Mouse (Mus musculus): ENCODE measurements around the gene Tasp1.
"Not testable (repeated sequence)": the region's sequence is repeated elsewhere in the genome, so short reads cannot be mapped to it uniquely, and the experiment has no call there.

Gene Tasp1

DNA sequence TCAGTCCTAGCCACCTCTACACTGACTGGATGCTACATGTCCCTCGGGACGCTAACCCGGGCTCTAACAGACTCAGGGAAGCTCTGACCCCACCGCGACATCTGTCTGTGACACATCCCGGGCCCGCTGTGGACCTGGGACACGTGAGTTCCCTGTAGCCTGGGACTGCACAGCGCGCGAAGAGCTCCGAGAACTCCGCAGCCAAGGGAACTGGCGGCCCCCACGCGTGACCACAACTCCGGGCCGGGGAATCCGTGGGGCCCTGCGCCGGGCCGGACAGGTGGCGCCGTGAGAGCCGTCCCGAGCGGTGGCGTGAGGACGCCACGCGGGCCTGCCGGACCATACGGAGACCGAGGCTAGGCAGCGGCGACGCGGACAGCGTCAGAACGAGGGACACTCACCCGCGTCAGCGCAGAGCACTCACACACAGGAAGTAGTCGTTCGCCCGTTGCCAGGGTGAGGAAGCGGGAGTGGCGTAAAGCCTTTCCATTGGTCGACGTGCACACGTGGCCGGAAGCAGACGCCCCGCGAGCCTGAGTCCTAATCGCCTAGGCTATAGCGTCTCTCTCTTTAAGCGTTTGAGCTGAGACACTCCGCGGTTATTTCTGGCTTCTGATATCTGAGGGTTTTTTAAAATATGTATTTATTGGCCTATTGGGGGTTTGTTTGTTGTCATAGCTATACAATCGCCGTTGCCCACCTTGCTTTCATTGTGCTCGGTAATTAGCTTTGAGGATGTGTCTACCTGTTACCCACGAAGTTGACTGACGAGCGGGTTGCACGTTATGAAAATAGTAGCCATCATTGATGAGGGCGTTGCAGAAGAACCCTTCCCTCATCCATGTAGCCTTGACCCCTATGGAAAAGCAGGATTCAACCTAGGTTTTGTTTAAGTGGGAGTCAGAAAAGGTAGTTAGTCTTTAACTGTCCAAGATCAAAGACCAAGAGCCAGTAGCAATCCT is at the start of gene Tasp1:
Gene Tasp1 (minus strand): TSS at position 453 of the 962 bp plus-strand sequence.
- peak; percentile 91 for DNase-seq (ENCODE audit: low spot score)

DNA sequence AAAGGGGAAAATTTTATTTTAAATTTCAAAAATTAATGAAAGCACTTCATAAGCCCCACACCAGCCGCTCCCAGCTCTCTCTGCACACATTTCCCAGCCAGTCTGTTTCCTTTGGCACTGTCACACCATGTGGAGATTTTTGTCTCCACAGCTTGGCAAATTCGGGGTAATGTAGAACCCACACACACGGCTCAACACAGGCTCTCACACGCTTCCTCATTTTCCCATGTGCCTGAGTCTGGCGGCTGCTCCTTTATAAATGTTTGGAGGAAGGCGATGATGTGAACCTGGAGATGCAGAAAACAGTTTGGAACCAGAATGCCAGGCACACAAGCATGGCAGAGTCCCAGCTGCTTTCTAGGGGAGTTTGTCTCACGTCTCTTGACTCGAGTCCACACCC is 47.2 kb upstream of the Tasp1 start:
- no peak for DNase-seq (ENCODE audit: low spot score)

DNA sequence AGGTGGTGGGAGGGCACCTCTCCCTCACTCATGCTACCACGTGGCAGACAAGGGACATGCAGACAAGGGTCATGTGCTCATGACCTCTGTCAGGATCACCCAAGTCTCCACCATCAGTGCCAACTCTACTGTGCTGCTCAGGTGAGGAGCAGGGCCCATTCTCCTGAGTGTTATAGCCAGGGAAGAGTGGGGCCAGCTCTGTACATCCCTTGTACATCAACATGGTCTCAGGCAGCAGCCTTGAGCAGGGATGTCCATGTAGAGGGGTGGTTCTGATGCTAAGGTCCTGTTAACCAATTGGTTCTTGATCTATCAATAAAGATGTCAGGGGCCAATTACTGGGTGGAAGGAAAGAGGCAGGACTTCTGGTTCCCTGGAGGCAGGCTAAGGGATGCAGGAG is 42.3 kb upstream of the Tasp1 start:
- no peak for DNase-seq (ENCODE audit: low spot score)

DNA sequence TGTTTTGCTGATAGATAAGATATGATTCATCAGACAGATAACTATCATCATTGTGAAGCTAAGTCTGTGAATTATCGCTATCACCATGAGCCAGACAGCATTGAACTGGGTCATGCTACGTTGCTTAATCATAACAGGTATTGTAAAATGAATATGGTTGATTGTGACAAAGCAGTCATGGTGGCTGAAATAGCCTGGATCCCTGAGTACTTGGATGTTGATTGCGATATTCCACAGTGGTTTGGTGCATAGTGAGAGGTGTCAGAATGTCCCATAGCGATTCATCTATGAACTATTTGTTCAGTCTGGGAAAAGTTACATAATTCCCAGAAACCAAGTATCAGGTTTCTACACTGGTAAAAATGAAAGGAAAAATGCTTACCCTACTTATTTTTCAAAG is 41.0 kb upstream of the Tasp1 start:
- no peak for DNase-seq (ENCODE audit: low spot score)

DNA sequence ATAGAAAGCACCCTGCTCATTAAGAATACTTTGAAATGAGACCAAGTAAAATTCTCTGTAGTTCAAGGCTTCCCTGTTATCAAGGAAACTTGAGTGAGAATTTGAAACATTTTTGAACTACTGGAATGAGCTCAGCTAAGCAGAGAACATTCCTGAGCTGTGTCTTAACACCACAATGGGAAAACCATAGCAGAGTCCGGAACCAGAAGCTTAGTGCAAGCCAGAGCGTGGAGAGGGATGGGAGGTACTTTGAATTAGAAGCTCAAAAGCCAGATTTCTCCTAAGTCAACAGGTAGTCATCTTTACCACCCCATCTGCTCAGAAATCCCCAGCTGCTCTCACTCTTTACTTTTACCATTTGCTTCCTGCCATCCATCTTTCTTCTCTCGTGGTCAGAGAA is 38.3 kb upstream of the Tasp1 start:
- no peak for DNase-seq (ENCODE audit: low spot score)

DNA sequence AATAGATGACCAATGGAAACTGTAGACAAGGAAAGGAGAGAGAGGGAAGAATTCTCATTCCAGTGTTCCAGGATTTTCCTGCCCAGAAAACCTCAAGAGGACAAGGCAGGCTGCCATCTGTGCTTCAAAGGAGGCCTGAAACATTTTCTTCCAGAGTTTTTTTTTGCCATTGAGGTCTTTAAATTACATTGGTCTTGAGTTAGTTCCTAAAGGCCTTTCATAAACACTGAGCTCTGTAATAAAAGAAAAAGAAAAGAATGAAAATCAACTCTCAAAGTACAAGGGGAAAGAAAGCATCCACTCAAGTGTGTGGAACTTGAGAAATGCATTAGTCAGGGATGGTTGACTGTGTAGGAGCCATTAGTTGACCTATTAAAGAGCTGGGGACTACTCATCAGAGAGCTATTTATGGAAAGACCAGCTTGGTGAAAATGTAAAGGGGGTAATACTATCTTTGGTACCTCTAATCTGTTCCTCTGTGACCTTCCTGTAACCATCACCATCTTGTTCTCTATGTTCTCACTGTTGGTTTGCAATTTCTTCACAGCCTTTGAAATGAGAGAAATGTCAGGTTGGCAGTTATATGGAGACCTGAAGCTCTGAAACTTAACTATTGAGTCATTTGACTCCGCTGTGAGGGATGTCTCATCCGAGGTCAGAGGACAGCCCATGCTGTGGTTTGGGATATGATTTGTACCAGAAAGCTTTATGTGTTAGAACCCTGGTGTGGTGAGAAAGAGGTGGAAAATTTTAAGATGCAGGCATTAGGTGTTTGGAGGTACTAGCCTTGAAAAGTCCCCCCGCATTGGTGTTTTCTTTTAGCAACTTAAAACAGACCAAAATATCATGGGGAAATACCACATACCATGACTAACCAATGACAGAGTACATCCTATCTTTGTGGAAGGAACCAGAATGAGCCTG is 34.2 kb upstream of the Tasp1 start:
- DNase-seq (ENCODE audit: low spot score) = no peak

DNA sequence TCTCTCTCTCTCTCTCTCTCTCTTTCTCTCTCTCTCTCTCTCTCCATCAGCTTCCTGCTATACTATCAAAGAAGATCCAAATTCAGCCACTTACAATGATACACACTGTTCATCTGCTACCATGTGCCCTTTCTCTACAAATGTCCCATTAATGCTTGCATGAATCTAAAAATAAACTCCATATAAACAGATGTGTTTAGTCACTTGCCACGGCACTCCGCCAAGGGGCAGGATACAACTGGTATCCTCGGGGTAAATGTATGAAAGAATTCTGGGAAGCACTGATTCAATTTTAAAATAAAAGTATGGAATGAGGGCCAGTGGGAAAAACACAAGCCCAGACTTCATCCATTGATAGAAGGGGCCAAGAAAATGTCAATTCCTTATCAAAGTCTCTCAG is 33.4 kb upstream of the Tasp1 start:
- DNase-seq (ENCODE audit: low spot score) = no peak

DNA sequence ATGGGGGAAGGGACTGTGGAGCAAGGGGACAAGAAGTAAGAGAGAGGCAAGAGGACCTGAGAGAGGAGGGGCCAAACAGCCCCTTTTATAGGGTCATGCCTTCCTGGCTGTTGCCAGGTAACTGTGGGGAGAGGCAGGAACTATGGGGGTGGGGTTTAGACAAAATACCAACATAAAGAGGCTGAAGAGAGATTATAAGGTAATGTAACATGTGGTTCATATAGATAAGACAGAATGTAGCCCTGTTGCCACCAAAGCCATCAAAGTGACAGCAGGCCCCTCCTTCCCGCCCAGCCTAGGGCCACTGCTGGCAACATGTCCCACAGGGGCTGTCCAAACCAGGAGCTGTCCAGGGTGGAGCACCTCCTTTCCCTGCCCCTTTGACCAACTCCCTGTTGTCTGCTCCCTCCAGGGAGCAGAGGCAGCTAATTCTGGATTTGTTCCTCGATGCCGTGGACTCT is 30.6 kb upstream of the Tasp1 start:
- peak; percentile 85 for DNase-seq (ENCODE audit: low spot score)

DNA sequence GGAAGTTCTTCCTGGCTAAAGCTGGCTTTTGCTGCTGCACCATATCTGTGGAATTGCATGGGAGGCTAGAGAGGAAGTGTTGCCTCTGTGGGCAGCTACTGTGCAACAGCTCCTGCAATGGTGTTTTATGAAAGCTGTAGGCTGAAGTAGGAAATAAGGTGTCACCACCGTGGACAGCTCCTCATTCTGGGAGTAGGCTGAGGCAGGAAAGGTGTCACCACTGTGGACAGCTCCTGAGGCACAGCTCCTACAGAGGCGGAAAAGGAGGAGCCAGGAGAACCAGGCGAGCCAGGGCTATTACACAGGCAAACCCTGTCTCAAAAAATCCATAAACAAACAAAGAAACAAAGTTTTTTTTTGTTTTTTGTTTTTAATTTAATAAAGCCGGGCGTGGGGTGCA is 29.4 kb upstream of the Tasp1 start:
- DNase-seq (ENCODE audit: low spot score) = no peak

DNA sequence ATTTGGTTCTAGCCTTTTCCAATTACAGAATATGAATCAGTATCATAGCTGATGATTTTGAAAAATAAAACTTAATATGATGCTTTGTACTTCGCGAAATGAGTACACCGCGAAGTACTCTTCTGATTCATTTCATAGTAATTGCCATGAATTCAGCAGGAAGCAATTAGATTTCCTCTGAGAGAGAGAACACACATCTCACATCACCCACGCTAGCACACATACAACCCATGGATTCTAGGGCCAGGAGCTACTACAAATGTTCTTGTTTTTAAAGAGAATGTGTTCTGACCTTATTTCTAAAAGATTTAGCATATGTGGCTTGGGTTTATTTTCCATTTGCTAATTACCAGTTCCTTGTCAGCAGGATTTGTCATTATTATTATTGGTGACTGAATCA is 26.8 kb upstream of the Tasp1 start:
- DNase-seq (ENCODE audit: low spot score) = no peak

DNA sequence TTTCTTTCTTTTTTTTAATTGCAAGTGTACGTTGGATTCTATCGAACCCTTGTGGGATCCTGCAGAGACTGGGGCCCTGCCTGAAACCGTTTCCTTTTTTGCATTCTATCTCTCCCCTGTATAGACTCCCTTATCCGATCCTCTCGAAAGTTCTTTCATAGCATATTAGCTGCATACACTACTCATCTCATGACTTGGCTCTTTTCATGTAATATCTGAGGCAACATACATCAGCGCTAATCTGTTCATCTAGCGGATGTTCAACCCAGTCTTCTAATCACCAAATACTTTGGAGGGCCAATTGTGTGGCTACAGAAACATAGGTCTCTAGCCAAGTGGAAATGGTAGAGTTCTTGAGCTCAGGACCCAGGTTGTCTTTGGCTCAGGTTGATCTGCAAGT is 17.6 kb upstream of the Tasp1 start:
- DNase-seq (ENCODE audit: low spot score) = no peak

DNA sequence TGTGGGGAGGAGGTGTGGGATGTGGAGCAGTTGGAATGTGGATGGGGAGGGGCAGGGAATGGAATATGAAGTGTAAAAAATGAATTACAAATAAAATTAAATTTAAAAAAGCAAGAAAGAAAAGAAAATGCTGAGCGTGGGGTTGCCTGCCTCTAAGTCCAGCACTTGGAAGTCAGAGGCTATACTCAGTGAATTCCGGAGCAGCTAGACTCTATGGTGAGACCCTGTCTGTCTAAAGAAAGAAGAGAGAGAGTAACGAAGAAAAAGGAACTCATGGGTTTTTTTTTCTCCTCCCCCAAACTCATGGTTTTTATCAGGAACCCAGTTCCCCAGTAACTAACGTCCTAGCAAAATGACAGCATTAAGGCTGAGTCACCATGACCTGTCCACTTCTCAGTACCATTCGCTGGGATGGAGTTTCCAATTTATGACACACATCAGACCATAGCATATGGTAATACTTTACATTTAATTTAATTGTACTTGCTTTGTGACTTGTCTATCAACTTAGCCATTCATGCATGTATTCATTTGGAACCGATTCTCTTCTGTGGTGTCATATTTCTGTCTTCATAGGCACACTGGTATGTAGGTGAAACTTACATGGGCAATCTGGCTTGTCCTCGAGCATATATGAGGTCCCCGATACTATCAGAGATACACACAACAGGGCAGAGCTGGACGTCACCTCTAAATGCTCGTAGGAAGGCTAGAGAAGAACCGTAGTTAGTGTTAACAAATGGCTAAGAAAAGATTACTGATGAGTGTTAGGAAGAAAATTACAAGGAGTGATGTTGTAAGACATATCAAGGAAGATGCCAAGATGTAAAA is 14.4 kb upstream of the Tasp1 start:
- no peak for DNase-seq (ENCODE audit: low spot score)

DNA sequence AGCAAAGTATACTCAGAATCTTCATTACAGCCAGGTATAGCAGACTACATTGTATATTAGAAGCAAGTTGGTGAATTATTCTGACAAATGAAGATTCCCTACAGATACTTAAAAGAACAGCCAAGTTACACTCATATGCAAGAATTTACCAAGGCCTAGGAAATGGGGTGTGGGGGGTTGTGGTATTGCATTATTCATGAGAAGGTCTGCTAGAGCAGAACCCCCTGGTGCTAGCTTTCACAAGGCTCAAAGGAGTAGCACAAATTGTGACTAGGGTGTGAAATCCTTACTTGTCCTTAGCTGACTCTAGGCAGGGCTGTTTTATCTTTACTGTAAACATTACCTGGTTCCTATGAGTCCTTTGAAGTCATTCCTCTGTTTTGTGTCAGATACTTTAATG is 12.7 kb upstream of the Tasp1 start:
- DNase-seq (ENCODE audit: low spot score) = not testable (repeated sequence)

DNA sequence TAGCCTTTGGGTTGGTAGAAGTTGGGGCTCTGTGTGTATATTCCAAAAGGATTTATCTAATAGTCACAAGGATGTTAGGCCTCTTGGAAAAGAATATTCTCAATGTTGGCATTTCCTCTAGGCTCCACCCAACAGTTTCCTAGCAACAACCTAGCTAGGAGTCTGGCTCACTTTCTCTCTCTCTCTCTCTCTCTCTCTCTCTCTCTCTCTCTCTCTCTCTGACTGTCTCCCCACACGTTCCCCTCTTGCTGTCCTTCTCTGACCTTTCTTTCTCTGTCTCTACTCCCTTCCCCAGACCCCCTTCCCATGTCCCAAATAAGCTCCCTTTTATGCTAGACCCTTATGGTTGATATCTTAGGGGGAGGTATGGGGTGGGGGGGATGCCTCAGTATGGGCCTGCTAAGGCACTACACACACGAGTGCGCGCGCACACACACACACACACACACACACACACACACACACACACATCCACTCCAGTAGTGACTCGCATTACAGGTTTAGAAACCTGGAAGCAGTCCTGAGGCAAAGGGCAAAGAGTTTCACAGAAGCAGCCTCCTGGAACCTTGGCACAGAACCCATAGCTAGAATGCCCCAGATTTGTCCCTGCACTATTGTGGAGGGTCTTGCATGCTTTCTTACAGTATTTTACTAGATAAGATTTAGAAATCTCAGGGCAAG is 12.1 kb upstream of the Tasp1 start:
- no peak for DNase-seq (ENCODE audit: low spot score)

DNA sequence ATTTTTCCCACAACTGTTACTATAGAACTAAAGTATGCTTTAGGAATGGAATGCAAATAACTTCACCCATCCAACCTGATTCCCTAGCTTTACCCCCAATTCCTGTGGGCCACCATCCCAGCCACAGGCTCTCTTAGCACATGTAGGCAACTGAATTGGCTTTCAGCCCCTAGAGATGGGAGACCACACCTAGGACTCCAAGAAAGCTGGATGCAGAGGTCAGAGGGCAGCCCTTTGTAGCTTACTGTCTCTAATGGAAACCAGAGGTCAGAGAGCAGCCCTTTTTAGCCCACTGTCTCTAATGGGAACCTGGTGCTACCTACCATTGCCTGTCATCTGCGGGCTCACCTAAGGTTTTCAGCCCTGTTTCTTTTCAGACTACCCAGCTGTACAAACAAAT is 10.9 kb upstream of the Tasp1 start:
- no peak for DNase-seq (ENCODE audit: low spot score)

DNA sequence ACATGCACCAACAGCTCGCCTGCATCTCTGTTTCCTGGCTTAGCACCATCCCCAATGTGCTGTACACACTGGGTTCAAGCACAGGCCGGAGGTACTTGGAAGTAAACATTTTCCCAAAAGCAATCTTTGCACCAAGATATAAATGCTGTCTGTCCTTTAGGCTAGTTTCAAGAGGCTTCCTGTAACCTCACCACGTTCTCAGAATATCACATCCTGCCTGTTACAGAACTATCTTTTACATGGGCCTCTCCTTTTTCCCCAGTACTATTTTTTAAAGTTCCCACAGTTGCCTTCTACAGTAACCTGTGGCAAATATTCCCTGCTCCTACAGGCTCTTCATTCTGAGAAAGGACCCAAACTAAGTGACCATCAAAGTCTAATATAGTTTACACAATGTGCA is 8.5 kb upstream of the Tasp1 start:
- DNase-seq (ENCODE audit: low spot score) = no peak

DNA sequence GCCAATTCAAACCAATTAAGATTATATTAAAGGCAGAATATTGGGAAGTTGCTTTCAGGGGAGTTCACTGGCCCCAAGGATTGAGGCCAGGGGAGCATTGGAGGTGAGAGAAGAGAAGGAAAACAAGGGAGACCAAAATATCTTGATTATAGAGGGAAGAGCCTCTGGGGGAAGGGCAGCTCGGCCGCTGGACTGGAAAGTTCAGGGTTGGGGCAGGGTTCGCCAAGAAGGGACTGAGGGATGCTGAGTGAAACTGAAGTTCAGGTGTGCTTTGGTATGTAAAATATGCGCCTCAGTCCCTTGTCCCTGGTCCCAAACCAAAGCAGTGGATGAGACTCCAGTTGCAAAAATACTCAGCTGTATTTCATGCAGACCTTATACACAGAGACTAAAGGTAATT is 911 bp upstream of the Tasp1 start:
- no peak for DNase-seq (ENCODE audit: low spot score)

DNA sequence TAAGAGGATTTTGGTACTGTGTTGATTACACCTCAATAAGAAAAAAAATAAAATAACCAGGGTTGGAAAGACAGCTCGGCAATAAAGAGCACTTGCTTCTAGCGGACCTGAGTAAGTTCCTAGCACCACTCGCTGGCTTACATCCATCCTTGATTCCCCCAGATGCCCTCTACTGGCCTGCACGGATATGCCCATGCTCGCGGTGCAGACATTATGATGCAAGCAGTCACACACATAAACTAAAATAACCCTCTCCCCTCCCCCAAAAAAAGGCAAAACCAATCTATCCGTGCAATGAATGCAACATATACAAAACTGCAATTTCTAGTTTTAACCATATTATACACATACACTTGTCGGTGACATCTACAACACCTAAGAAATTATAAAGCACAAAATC is 929 bp downstream of the Tasp1 start:
- DNase-seq (ENCODE audit: low spot score) = peak; percentile 25

DNA sequence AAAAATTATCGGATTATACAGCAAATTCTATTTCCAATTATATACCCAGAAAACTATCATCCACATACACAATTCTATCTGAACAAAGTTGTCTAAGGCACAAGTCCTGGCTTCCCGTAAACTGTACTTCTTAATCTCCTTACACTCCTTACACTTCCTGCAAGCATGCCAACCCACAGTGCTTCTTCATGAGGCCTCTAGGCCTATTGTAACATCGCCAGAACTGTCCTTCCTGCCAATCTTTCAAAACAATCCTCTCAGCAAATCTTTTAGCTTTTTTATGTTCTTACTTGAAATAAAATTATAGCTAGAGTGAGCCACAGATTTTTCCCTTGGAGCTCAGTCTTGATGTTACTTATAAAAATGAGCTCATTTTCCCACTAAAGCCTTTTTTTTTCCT is 5.1 kb downstream of the Tasp1 start:
- DNase-seq (ENCODE audit: low spot score) = no peak

DNA sequence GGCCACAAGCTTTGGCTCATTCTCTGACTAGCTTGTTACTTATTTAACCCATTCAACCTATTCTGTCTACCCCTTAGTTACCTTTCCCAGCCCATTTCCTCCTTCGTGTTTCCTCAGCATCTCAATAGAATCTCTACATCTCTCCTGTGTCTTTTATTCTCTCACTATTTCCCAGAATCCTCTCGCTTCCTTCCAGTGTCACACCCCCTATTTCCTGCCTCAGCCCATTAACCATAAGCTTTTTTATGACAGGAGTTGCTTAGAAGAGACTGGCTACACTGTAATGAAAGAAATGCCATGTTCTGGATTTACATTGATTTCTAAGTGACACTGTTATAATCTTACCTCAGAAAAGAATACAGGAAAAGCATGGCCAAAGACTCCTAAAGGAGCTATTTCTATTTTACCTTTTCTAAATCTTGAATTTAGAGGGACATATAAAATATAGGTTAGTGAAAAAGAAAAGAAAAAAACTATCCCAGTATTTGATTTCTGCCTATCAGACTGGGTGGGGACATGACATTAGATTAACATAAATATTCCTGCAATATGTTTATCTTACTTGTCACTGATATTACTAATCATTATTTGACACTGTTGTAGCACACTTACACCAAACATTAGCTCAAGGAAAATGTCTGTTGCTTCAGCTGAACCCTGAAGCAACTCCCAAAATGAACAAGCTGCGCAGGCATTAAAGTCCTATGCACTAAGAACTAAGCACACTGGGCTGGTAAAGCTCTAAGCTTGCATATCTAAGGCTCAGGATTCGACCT is 6.3 kb downstream of the Tasp1 start:
- DNase-seq (ENCODE audit: low spot score) = no peak

DNA sequence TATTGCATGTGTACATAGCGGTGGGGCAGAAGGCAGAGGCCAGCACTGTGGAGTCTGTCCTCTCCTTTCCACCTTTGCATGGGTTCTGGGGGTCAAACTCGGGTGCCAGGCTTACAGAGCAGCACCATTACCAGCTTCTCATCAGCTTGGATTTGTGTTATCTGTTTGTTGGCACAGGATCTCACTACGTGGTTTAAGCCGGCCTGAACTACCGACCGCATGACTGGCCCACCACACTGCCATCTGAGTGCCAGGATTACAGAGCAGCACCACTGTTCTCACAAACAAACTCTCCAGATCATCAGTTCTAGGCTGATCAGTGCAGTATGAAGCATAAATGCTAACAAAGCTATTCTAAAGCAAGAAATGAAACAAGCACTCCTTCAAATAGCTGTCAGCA is 8.5 kb downstream of the Tasp1 start:
- no peak for DNase-seq (ENCODE audit: low spot score)
